Mouse (Mus musculus): ENCODE results near the gene Slc24a3.
A peak's percentile ranks its signal among the peaks of the same experiment; 100 is the strongest.

The Slc24a3 gene

GRCm38 (mm10) chr2:145631123-145631798 lies 463.7 kb downstream of the Slc24a3 start:
- no peak for DNase-seq (ENCODE audit: extremely low spot score)

GRCm38 (mm10) chr2:145631799-145632174 lies 464.2 kb downstream of the Slc24a3 start:
- DNase-seq (ENCODE audit: extremely low spot score): no peak

- no peak for DNase-seq (ENCODE audit: extremely low spot score)
Observed at GRCm38 (mm10) chr2:145633811-145634210, 466.3 kb downstream of the Slc24a3 start.

GRCm38 (mm10) chr2:145640255-145640984 lies 472.9 kb downstream of the Slc24a3 start:
- no peak for DNase-seq (ENCODE audit: extremely low spot score)

- peak; percentile 36 for DNase-seq (ENCODE audit: extremely low spot score)
Observed at GRCm38 (mm10) chr2:145655373-145655960, 487.9 kb downstream of the Slc24a3 start.

- DNase-seq (ENCODE audit: extremely low spot score): no peak
Observed at GRCm38 (mm10) chr2:145656121-145656520, 488.6 kb downstream of the Slc24a3 start.

- DNase-seq (ENCODE audit: extremely low spot score): no peak
Observed at GRCm38 (mm10) chr2:145656716-145657115, 489.2 kb downstream of the Slc24a3 start.

GRCm38 (mm10) chr2:145661242-145661641 lies 493.7 kb downstream of the Slc24a3 start:
- DNase-seq (ENCODE audit: extremely low spot score): no peak

GRCm38 (mm10) chr2:145663899-145664298 lies 496.3 kb downstream of the Slc24a3 start:
- no peak for DNase-seq (ENCODE audit: extremely low spot score)

- DNase-seq (ENCODE audit: extremely low spot score): no peak
Observed at GRCm38 (mm10) chr2:145664311-145664710, 496.8 kb downstream of the Slc24a3 start.

- no peak for DNase-seq (ENCODE audit: extremely low spot score)
Observed at GRCm38 (mm10) chr2:145668135-145668534, 500.6 kb downstream of the Slc24a3 start.

GRCm38 (mm10) chr2:145670131-145670530 lies 502.6 kb downstream of the Slc24a3 start:
- DNase-seq (ENCODE audit: extremely low spot score): no peak

GRCm38 (mm10) chr2:145674496-145675141 lies 507.1 kb downstream of the Slc24a3 start:
- DNase-seq (ENCODE audit: extremely low spot score): peak; percentile 19

GRCm38 (mm10) chr2:145675142-145675755 lies 507.7 kb downstream of the Slc24a3 start, which contains the start of gene Rin2:
TSS of gene Rin2 (plus strand) at chr2:145675215.
- DNase-seq (ENCODE audit: extremely low spot score): peak; percentile 89

GRCm38 (mm10) chr2:145675756-145676543 lies 508.4 kb downstream of the Slc24a3 start:
- peak; percentile 39 for DNase-seq (ENCODE audit: extremely low spot score)

- no peak for DNase-seq (ENCODE audit: extremely low spot score)
Observed at GRCm38 (mm10) chr2:145676544-145676925, 509.0 kb downstream of the Slc24a3 start.

- no peak for DNase-seq (ENCODE audit: extremely low spot score)
Observed at GRCm38 (mm10) chr2:145676936-145677335, 509.4 kb downstream of the Slc24a3 start.

GRCm38 (mm10) chr2:145680141-145680540 lies 512.6 kb downstream of the Slc24a3 start:
- DNase-seq (ENCODE audit: extremely low spot score): no peak

- no peak for DNase-seq (ENCODE audit: extremely low spot score)
Observed at GRCm38 (mm10) chr2:145680762-145681161, 513.2 kb downstream of the Slc24a3 start.

- DNase-seq (ENCODE audit: extremely low spot score): no peak
Observed at GRCm38 (mm10) chr2:145681626-145682025, 514.1 kb downstream of the Slc24a3 start.

- no peak for DNase-seq (ENCODE audit: extremely low spot score)
Observed at GRCm38 (mm10) chr2:145682924-145683323, 515.4 kb downstream of the Slc24a3 start.
